Mouse (Mus musculus): ENCODE measurements at regions not wholly inside any gene's neighbourhood (a gene's known extent, or its start where the extent isn't known, plus 50 kb on each side); places are given as distances from the start of the nearest gene placed in this dataset.

GRCm38 (mm10) chr5:83890619-83891185 is 526.5 kb downstream of the Epha5 start:
- no peak for TF ChIP-seq CTCF (IDR thresholded peaks at IDR 0.05; ENCODE audit: extremely low read depth, insufficient read depth, low read length)
- TF ChIP-seq POLR2A (IDR thresholded peaks at IDR 0.05; ENCODE audit: extremely low read depth, insufficient read depth, low read length): no peak
- Histone ChIP-seq H3K4me3 (ENCODE audit: insufficient read depth, low read length) (no peak overlapping the region), H3K27ac (ENCODE audit: insufficient read depth, low read length) (no peak overlapping the region), H3K4me1 (ENCODE audit: control insufficient read depth, insufficient read depth, low read length) (no peaks in the 10 kb centered on the region)

DNA sequence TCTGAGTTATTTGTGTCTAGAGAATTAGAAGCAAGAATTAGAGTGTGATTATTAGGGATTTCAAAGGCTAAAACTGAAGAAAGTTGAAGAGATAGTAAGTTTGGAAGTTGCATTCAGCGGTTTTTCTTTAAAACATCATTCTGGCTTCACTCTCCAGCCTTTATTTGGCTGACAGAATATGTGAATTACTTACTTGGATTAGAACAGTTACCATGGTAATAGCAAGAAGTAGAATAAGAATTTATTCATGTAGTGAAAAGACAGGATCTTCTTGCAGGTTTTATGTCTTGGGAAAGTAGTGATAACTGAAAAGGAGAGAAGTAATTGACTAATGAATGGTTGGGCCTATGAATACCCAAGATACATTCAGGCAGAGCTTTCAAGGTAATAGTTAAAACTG is 517.1 kb upstream of the Tecrl start:
- TF ChIP-seq POLR2A (IDR thresholded peaks at IDR 0.05; ENCODE audit: extremely low read depth, insufficient read depth, low read length): no peak
- no peak for TF ChIP-seq CTCF (IDR thresholded peaks at IDR 0.05; ENCODE audit: extremely low read depth, insufficient read depth, low read length)
- no peaks in the 10 kb centered on the region for H3K4me1 ChIP-seq (ENCODE audit: control insufficient read depth, insufficient read depth, low read length)
- no peak overlapping the region for H3K27ac ChIP-seq (ENCODE audit: insufficient read depth, low read length)
- no peak overlapping the region for H3K4me3 ChIP-seq (ENCODE audit: insufficient read depth, low read length)

GRCm38 (mm10) chr5:83868359-83868758 is 513.4 kb upstream of the Tecrl start:
- H3K27ac ChIP-seq (ENCODE audit: insufficient read depth, low read length): no peak overlapping the region
- TF ChIP-seq POLR2A (IDR thresholded peaks at IDR 0.05; ENCODE audit: extremely low read depth, insufficient read depth, low read length) (no peak), CTCF (IDR thresholded peaks at IDR 0.05; ENCODE audit: extremely low read depth, insufficient read depth, low read length) (no peak)
- no peak overlapping the region for H3K4me3 ChIP-seq (ENCODE audit: insufficient read depth, low read length)
- H3K4me1 ChIP-seq (ENCODE audit: control insufficient read depth, insufficient read depth, low read length): no peaks in the 10 kb centered on the region

GRCm38 (mm10) chr5:83861674-83862073 is 506.7 kb upstream of the Tecrl start:
- H3K4me1 ChIP-seq (ENCODE audit: control insufficient read depth, insufficient read depth, low read length): no peaks in the 10 kb centered on the region

DNA sequence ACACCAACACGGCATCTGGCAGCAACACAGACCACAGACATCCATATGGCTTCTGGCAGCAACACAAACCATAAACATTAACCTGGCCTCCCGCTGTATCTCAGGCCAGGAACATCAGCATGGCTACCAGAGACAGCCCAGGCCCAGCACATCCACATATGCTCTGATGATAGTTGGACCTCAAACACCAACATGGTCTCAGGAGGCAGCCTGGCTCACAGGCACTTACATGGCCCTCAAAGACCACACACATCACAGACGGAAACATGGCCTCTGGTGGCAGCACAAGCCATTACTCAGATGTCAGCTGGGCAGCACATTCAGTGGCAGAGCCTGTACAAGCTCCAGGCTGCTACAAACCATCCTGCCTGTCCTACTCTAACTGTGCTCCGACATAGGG is 497.0 kb upstream of the Tecrl start:
- TF ChIP-seq CTCF (IDR thresholded peaks at IDR 0.05; ENCODE audit: extremely low read depth, insufficient read depth, low read length) (no peak), POLR2A (IDR thresholded peaks at IDR 0.05; ENCODE audit: extremely low read depth, insufficient read depth, low read length) (no peak)
- Histone ChIP-seq H3K4me1 (ENCODE audit: control insufficient read depth, insufficient read depth, low read length) (no peaks in the 10 kb centered on the region), H3K27ac (ENCODE audit: insufficient read depth, low read length) (no peak overlapping the region), H3K4me3 (ENCODE audit: insufficient read depth, low read length) (no peak overlapping the region)

More at GRCm38 (mm10) chr5:83861674-83862073, 506.7 kb upstream of the Tecrl start:
- TF ChIP-seq POLR2A (IDR thresholded peaks at IDR 0.05; ENCODE audit: extremely low read depth, insufficient read depth, low read length) (no peak), CTCF (IDR thresholded peaks at IDR 0.05; ENCODE audit: extremely low read depth, insufficient read depth, low read length) (no peak)
- Histone ChIP-seq H3K4me3 (ENCODE audit: insufficient read depth, low read length) (no peak overlapping the region), H3K27ac (ENCODE audit: insufficient read depth, low read length) (no peak overlapping the region)

DNA sequence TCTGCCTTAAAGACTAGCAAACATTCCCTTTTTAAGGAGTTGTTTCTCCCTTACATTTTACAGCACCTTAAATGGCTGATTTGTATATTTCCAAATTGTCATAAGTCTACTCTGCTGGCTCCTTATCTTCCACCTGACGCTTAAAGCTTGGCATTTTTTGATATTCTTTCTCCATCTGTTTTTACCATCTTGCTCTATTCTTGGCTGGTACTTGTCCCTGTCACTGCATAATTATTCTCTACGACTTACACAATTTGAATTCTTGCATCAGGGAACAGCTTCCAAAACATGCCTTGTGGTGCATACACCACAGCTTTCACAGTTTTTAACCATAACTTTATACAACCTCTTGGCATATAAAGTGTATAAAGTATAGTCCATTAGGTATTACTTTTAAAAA is 471.6 kb upstream of the Tecrl start:
- TF ChIP-seq CTCF (IDR thresholded peaks at IDR 0.05; ENCODE audit: extremely low read depth, insufficient read depth, low read length): no peak
- no peak for TF ChIP-seq POLR2A (IDR thresholded peaks at IDR 0.05; ENCODE audit: extremely low read depth, insufficient read depth, low read length)
- Histone ChIP-seq H3K4me1 (ENCODE audit: control insufficient read depth, insufficient read depth, low read length) (peaks cover 1% of the 10 kb centered on the region; the same call in 1 of the 2 replicates), H3K27ac (ENCODE audit: insufficient read depth, low read length) (no peak overlapping the region), H3K4me3 (ENCODE audit: insufficient read depth, low read length) (no peak overlapping the region)

- Histone ChIP-seq H3K27ac (ENCODE audit: insufficient read depth, low read length) (no peak overlapping the region), H3K4me3 (ENCODE audit: insufficient read depth, low read length) (no peak overlapping the region), H3K4me1 (ENCODE audit: control insufficient read depth, insufficient read depth, low read length) (peaks cover 1% of the 10 kb centered on the region; the same call in 1 of the 2 replicates)
- no peak for TF ChIP-seq CTCF (IDR thresholded peaks at IDR 0.05; ENCODE audit: extremely low read depth, insufficient read depth, low read length)
These were observed 470.0 kb upstream of the Tecrl start for GRCm38 (mm10) chr5:83824838-83825466.

DNA sequence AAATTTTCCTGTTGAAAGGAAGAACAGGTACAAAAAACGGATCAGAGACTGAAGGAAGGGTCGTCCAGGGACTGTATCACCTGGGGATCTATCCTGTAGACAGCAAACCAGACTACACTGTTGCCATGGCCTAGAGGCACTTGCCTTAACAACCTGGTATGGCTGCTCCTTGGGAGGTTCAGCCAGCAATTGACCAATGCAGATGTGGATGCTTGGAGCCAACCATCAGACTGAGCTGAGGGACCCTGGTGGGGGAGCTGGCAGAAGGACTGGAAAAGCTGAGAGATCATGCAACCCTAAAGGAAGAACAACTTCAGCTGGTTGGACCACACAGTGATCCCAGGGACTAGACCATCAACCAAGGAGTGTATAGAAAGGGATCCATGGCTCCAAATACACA is 456.3 kb upstream of the Tecrl start:
- no peak for TF ChIP-seq CTCF (IDR thresholded peaks at IDR 0.05; ENCODE audit: extremely low read depth, insufficient read depth, low read length)
- TF ChIP-seq POLR2A (IDR thresholded peaks at IDR 0.05; ENCODE audit: extremely low read depth, insufficient read depth, low read length): no peak
- Histone ChIP-seq H3K4me1 (ENCODE audit: control insufficient read depth, insufficient read depth, low read length) (no peaks in the 10 kb centered on the region), H3K4me3 (ENCODE audit: insufficient read depth, low read length) (no peak overlapping the region), H3K27ac (ENCODE audit: insufficient read depth, low read length) (no peak overlapping the region)

- Histone ChIP-seq H3K4me3 (ENCODE audit: insufficient read depth, low read length) (no peak overlapping the region), H3K27ac (ENCODE audit: insufficient read depth, low read length) (no peak overlapping the region), H3K4me1 (ENCODE audit: control insufficient read depth, insufficient read depth, low read length) (no peaks in the 10 kb centered on the region)
- no peak for TF ChIP-seq POLR2A (IDR thresholded peaks at IDR 0.05; ENCODE audit: extremely low read depth, insufficient read depth, low read length)
- no peak for TF ChIP-seq CTCF (IDR thresholded peaks at IDR 0.05; ENCODE audit: extremely low read depth, insufficient read depth, low read length)
These were observed 445.0 kb upstream of the Tecrl start for GRCm38 (mm10) chr5:83800028-83800427.

DNA sequence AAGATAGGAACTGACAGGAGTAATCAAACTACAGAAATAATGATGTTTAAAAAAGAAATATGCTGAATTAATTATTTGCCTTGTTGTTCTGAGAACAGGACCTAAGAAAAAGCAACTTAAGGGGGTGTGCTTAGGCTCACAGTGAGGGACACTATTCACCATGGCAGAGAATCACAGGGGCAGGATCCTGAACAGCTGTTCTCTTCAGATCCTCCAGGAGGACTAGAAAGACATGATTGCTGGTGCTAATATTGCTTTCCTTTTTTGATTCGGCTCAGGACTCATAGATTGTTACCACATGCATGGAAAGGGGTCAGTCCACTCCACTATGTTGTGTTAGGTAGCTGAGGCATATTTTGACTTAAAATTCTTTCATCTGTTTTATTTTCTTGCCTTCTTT is 425.4 kb upstream of the Tecrl start:
- no peak overlapping the region for H3K4me3 ChIP-seq (ENCODE audit: insufficient read depth, low read length)
- TF ChIP-seq POLR2A (IDR thresholded peaks at IDR 0.05; ENCODE audit: extremely low read depth, insufficient read depth, low read length): no peak
- TF ChIP-seq CTCF (IDR thresholded peaks at IDR 0.05; ENCODE audit: extremely low read depth, insufficient read depth, low read length): no peak

More for the DNA sequence above, 425.4 kb upstream of the Tecrl start:
- Histone ChIP-seq H3K27ac (ENCODE audit: insufficient read depth, low read length) (no peak overlapping the region), H3K4me1 (ENCODE audit: control insufficient read depth, insufficient read depth, low read length) (no peaks in the 10 kb centered on the region)
